Mouse (Mus musculus) embryonic fibroblast, embryonic 13.5 days (primary cell): ENCODE data around the gene 4933430I17Rik. TPM values are rescaled to one million over a fixed set of nuclear protein-coding genes. Genes with fewer than 3 reads are reported as not detected.

Source experiments
- H3K27ac ChIP-seq: 2 replicates; pipeline ENCODE4 v1.5.1; 2012; ENCODE audit warnings: low read length, control low read depth, inconsistent platforms; ENCODE audit not compliant: insufficient read depth
- H3K4me1 ChIP-seq: 2 replicates; pipeline ENCODE4 v1.6.1; 2011; ENCODE audit warnings: low read length; ENCODE audit not compliant: control insufficient read depth, insufficient read depth
- H3K4me3 ChIP-seq: 2 replicates; pipeline ENCODE4 v1.5.1; 2011; ENCODE audit warnings: mild to moderate bottlenecking, control low read depth, low read length; ENCODE audit not compliant: insufficient read depth
- CTCF ChIP-seq: IDR thresholded peaks from 2 replicates; pipeline ENCODE4 v1.5.1; 2011; ENCODE audit warnings: mild to moderate bottlenecking, control low read depth, low read length, moderate library complexity, borderline replicate concordance; ENCODE audit not compliant: insufficient read depth
- POLR2A ChIP-seq: IDR thresholded peaks from 2 replicates; pipeline ENCODE4 v1.6.1; 2011; ENCODE audit warnings: low read depth, mild to moderate bottlenecking, control low read depth, low read length, moderate library complexity
- polyA plus RNA-seq: library from polyadenylated mRNA; stranded (reverse); fragments of >200 nt; gene quantifications from 2 replicates; pipeline ENCODE4 v1.2.4, GENCODE M21; 2011; ENCODE audit warnings: low read depth; ENCODE audit not compliant: missing spikeins, insufficient read length

The 4933430I17Rik gene
- polyA plus RNA-seq, 1 experiment: 0.39 TPM

- Histone ChIP-seq H3K4me3 (no peak overlapping the region), H3K4me1 (no peaks in the 10 kb centered on the region), H3K27ac (no peak overlapping the region)
- TF ChIP-seq CTCF (no peak), POLR2A (no peak)
Measured at GRCm38 (mm10) chr4:62533729-62534128, 8.6 kb downstream of the 4933430I17Rik start.

- TF ChIP-seq CTCF: no peak
- TF ChIP-seq POLR2A: no peak
- H3K4me3 ChIP-seq: no peak overlapping the region
- H3K4me1 ChIP-seq: no peaks in the 10 kb centered on the region
- no peak overlapping the region for H3K27ac ChIP-seq
Measured at GRCm38 (mm10) chr4:62541802-62542201, 16.6 kb downstream of the 4933430I17Rik start.

DNA sequence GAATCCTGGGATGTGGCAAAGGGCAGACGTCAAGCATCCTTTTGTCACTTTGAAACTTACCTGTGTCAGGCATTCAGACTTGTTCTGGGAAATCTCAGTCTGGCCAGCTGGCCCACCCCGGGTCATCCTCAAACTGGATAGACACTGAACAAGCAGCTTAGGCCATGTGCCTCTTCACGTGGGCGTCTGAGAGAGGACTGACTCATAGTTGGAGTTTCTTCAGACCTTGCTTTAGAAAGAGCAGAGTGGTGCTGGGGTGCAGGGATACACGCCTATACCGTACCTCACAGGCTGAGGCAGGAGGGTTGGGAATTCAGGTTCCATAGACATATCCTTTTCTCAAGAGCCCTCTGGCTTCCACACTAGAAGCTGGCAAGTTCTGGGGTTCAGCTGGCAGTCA lies 18.6 kb downstream of the 4933430I17Rik start:
- Histone ChIP-seq H3K4me1 (no peaks in the 10 kb centered on the region), H3K4me3 (no peak overlapping the region), H3K27ac (no peak overlapping the region)
- TF ChIP-seq POLR2A (no peak), CTCF (no peak)

- no peak overlapping the region for H3K4me3 ChIP-seq
- no peak overlapping the region for H3K27ac ChIP-seq
- no peak for TF ChIP-seq CTCF
- TF ChIP-seq POLR2A: no peak
- no peaks in the 10 kb centered on the region for H3K4me1 ChIP-seq
Measured at GRCm38 (mm10) chr4:62544801-62545200, 19.6 kb downstream of the 4933430I17Rik start.

DNA sequence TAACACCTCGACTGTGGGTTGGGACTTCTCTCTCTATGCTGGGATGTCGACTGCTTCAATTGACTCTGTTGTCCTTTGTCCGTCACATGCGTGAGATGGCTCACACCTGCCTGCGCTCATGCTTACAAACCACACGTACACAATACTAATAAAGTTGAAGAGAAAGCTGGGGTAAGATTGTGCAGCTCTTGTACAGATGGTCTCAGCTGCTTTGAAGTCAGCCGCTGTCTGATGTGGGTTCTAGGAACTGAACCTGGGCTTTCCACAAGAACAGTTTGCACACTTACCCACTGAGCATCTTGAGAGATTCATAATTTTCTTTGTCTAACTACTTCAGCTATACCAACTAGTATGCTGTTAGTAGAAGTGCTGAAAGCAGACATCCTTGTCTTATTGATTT lies 26.8 kb downstream of the 4933430I17Rik start:
- Histone ChIP-seq H3K27ac (no peak overlapping the region), H3K4me1 (no peaks in the 10 kb centered on the region), H3K4me3 (no peak overlapping the region)
- no peak for TF ChIP-seq CTCF
- no peak for TF ChIP-seq POLR2A

DNA sequence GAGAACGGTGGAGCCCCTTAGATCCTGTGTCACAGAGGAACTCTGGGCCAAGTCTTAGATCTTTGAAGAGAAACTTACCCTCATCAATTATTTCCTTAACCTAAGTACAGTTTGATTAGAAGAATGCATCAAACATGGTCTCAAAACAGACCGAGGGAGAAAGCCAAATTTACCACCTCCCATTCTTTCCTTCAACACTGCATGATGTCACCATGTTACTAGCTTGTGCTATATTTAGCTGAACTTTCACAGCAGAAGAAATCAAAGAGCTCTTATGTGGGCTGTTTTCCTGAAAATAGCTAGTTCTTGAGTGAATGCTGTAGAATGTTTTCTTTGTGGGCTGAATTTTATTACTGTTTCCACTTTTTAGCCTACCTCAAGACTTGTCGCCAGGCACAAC lies 32.3 kb downstream of the 4933430I17Rik start:
- TF ChIP-seq POLR2A (no peak), CTCF (no peak)
- H3K4me3 ChIP-seq: no peak overlapping the region
- H3K27ac ChIP-seq: no peak overlapping the region
- no peaks in the 10 kb centered on the region; the same call in 1 of the 2 replicates for H3K4me1 ChIP-seq

- Histone ChIP-seq H3K27ac (no peak within 1 kb of the TSS), H3K4me3 (no peak within 1 kb of the TSS), H3K4me1 (no peaks in the 10 kb centered on the region; the same call in 1 of the 2 replicates)
- no peak for TF ChIP-seq CTCF
Measured at GRCm38 (mm10) chr4:62559797-62560329, 34.7 kb downstream of the 4933430I17Rik start, which contains the start of gene Rgs3. TSS of gene Rgs3 (plus strand) at chr4:62559847.

DNA sequence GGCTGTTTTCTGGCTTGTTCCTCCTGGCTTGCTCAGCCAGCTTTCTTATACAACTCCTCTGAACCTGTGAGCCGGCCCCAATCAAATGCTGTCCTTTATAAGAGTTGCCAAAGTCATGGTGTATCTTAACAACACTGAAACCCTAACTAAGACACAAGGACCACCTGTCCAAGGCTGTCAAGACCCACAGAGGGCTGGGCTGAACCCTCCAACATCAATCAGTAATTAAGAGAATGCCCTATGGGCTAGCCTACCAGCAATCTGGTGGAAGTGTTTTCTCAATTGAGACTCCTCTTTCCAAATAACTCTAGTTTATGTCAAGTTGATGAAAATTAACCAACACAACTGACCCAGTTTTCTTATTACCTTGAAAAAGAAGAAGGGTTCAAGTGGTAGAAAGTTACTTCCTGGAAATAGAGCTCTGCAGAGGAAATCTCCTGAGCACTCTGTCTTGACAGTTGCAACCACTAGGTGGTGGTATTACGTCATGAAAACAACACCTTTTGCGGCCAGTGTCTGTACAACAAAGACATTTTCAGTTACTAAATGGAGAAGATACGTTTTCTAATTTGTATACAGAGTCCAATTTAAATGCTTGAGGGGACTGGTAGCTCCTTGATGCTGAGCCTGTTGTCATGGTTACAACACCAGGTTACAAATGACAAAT lies 35.9 kb downstream of the 4933430I17Rik start:
- no peak for TF ChIP-seq CTCF
- no peak for TF ChIP-seq POLR2A
- Histone ChIP-seq H3K27ac (no peak overlapping the region), H3K4me3 (no peak overlapping the region), H3K4me1 (no peaks in the 10 kb centered on the region; the same call in 1 of the 2 replicates)

- H3K27ac ChIP-seq: no peak overlapping the region
- TF ChIP-seq POLR2A: no peak
- TF ChIP-seq CTCF: no peak
Measured at GRCm38 (mm10) chr4:62561630-62562001, 36.4 kb downstream of the 4933430I17Rik start.

DNA sequence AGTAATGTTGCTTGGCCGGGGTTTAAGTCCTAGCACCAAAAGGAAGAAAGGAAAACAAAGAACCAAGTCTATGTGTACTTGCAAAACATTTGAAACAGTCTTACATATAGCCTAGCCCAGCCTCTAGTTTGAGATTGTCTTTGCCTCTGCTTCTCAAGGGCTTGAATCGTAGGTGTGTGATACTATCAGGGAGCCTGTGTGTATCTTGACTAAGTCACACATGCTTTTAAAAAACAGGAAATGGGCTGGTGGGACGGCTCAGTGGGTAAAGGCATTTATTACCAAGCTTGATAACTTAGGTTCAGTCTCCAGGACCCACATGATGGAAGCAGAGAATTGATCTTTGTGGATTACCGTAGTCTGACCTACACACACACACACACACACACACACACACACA lies 36.8 kb downstream of the 4933430I17Rik start:
- TF ChIP-seq CTCF (no peak), POLR2A (no peak)
- no peak overlapping the region for H3K27ac ChIP-seq
- no peak overlapping the region for H3K4me3 ChIP-seq
- no peaks in the 10 kb centered on the region; the same call in 1 of the 2 replicates for H3K4me1 ChIP-seq

More at GRCm38 (mm10) chr4:62561630-62562001, 36.4 kb downstream of the 4933430I17Rik start:
- H3K4me1 ChIP-seq: no peaks in the 10 kb centered on the region; the same call in 1 of the 2 replicates
- H3K4me3 ChIP-seq: no peak overlapping the region

DNA sequence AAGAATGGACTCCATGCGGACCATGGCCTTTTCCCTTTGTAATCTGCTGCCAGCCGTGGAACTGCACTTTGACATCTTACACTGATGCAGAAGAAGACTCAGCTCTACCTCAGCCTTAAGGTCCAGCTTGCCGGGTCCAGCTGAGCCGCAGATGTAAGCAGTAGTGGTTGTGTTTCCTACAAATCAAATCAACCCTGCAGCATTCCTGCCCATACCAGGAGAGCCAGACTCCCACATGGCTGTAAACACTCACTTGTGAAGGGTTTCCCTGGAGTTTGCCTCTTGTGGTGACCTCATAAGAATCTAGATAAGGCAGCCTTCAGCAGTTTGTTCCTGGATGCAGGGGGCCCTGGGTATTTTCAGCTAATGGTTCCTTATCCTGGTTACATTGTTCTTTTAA lies 41.4 kb downstream of the 4933430I17Rik start:
- no peaks in the 10 kb centered on the region for H3K4me1 ChIP-seq
- no peak for TF ChIP-seq CTCF
- no peak for TF ChIP-seq POLR2A
- no peak overlapping the region for H3K4me3 ChIP-seq
- H3K27ac ChIP-seq: no peak overlapping the region

GRCm38 (mm10) chr4:62567696-62568095 lies 42.5 kb downstream of the 4933430I17Rik start:
- no peak for TF ChIP-seq POLR2A
- no peaks in the 10 kb centered on the region for H3K4me1 ChIP-seq
- no peak overlapping the region for H3K27ac ChIP-seq
- H3K4me3 ChIP-seq: no peak overlapping the region
